Mouse (Mus musculus): Measurements from ENCODE around the gene Vill.

The Vill gene

DNA sequence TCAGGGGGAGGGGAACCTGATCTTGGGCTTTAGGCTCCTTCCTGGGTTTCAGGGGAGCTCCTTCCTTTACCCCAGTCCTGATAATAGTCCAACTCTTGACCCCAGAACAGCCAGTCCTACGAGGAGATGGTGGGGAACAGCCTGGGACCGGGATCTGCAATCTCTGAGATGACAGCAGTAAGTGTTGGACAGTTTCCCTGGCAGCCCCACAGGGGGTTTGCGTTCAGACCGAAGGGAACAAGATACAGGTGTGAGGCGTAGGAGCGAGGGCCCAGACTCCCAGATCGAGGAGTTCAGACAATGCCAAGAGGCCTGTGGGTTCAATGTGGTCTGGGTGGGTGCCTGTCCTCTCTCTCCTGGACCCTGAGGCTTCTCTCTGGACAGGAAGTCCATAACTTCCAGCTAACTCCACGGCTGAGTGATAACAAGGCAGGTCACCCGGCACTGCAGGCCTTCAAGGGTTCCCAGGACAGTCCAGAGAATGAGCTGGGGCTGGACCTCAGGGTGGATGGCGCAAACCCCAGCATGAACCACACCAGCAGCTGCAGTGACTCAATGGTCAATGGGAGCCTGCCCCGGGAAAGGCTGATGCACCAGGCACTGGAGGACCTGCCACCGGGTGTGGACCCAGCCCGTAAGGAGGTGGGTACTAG lies 17.7 kb downstream of the Vill start:
- in situ Hi-C loops (cut with MboI; ENCODE audit: unreplicated experiment in 2 of 2), result no loop called here

DNA sequence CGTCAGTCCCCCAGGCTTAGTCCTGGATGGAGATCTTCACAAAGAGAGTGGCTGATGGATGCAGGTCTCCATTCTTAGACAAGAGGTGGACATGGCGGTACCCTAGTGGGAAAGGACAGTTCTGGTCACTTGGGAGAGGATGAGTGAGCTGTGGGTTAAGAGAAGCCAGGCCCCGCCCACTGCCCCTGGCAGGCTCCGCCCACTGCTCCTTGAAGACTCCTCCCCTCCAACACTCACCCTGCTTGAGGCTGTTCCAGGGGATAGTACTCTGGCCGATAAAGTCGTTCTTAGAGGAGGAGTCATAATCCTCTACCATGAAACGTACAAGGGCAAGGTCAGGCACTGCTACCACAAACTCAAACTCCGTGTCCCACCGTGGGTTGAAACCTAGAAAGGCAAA lies 19.2 kb downstream of the Vill start:
- in situ Hi-C loops (cut with MboI; ENCODE audit: unreplicated experiment in 2 of 2), result no loop called here

DNA sequence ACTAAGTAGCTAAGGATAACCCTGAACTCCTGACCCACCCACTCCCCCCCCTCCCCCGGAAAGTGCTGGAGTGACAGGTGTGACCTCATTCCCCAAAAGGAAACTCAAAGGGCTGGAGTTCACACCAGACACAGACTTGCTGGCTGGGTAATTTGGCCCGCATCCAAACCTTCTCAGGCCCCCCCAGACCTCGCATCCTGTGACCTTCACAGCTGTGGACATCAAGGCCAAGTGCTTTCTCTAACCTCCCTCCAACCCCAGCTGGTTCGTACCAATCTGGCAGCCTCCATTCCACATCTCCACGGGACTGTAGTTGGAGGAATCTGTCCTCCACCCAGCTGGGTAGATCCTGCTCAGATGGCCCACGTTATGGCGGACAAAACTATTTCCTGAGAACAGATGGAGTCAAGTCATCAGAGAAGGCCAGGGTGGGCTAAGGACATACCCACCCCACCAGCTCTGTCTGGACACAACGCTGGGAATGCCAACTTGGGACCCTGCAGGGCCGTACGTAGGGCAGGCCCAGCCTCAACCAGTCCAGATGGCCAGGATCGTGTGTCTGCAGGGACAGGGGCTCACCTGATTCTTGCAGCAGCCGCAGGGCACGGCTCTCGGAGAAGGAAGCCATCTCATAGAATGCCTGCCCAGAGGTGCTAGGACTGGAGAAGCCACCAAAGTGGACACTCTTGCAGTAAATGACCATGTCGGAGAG lies 20.8 kb downstream of the Vill start:
- in situ Hi-C loops (cut with MboI; ENCODE audit: unreplicated experiment in 2 of 2), result no loop called here

DNA sequence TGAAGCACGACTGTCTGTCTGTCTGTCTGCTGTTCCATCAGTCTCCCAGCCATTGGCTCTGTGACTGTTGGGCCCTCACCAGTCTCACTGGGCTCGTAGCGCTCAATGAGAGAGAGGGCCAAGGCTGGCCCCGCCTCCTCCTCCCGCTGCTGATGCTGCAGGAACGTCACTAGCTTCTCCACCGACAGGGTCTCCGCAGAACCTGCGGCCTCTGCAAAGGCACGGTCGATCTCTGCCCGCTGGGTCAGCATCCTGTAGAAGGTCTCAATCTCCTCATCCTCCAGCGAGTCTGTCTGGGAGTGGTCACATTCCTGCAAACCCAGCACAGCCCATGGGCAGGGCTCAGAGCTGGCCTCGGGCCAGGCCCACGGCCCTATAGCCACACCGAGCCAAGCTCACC lies 23.1 kb downstream of the Vill start:
- in situ Hi-C loops (cut with MboI; ENCODE audit: unreplicated experiment in 2 of 2), result no loop called here

DNA sequence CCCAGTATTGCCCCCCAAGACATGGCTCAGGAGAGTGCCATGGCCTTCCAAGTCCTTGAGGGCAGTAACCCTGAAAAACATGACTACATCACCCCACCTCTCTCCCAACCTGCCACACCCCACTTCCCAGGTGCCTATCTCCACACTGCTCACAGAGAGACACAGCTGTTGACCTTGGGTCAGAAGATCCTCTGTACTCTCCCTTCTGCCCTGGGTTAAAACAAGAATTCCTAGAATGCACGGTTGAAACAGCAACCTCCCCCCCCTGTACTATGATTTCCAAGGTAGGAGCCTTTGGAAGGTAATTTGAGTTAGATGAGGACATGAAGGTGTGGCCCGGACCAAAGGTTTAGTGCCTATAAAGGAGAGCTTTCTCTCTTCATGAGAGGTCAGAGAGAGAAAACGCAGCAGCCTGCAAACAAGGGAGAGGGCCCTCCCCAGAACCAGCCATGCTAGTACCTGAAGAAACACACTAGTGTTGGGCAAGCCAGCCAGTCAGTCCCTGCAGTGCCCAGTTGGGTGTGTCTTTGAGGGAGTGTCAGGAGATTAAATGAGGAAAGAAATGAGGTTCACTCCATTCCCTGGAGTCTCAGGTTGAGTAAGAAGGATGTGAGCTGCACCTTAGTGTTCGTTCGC lies 27.6 kb downstream of the Vill start:
- in situ Hi-C loops (cut with MboI; ENCODE audit: unreplicated experiment in 2 of 2), result no loop called here

DNA sequence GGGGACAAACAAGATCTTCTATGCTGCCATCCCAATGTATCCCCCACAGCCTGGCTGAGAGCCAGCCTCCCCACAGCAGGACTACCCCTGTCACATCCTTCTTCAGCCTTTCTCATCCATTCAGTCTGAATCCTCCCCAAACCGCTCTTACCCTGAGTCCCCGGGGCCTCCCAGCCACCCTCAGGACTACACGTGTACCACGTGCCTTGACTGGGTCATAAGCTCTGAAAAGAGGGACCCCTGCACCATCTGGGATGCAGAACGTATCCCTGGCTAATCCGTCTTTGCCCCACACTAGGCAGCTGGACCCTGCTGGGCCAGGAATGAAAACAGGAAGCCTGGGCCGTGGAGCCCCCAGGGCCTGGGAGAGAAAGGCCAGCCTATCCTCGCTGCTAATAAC lies 29.5 kb downstream of the Vill start:
- in situ Hi-C loops (cut with MboI; ENCODE audit: unreplicated experiment in 2 of 2), result no loop called here

DNA sequence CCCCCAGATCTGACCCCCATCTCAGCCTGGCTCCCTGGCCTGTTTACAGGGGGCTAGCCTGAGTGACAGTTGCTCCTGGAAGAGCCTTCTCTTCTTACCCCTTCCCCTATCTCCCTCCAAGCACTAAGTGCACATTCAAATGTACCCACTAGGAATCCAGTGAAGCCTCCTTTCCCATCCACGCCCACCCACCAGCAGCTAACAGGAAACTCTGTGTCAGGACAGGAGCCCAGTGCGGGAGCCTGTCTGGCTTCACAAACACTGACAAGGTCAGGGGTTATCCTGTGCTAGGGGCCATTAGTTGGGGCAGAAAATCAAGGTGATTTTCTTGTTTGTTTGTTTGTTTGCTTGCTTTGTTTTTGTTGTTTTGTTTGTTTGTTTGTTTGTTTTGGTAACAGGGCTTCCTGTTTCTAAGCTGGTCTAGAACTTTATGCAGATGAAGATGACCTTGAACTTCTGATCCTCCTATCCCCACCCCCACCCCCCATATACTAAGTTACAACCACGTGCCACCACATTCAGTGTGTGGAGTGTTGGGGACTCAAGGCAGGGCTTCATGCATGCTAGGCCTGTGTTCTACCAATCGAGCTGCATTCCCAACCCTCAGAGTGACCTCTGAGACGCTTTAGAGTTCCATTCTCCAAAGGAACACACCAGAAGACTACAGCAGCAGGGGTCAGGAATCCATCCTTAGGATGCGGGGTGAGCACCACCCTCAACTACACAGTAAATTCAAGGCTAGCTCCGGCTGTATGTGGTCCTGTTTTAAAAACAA lies 30.3 kb downstream of the Vill start:
- in situ Hi-C loops (cut with MboI; ENCODE audit: unreplicated experiment in 2 of 2), result no loop called here

DNA sequence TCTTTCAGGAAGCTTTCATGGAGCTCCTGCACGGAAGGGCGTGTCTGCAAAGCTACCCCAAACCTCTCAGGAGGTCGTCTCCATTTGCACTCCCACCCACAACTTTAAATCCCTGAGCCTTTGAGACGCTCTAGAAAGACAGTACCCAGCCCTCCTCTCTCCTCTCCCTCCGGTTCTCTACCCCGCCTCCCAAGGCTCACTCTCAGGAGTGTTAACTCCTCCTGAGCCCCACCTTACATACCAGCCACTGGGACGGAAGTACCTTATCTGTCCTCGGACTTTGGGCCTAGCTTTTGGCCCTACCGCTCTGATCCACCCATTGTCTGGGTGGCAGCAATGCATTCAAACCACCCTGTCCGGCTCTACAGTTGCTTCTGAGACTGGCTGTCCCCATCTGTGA lies 31.4 kb downstream of the Vill start:
- in situ Hi-C loops (cut with MboI; ENCODE audit: unreplicated experiment in 2 of 2), result no loop called here

DNA sequence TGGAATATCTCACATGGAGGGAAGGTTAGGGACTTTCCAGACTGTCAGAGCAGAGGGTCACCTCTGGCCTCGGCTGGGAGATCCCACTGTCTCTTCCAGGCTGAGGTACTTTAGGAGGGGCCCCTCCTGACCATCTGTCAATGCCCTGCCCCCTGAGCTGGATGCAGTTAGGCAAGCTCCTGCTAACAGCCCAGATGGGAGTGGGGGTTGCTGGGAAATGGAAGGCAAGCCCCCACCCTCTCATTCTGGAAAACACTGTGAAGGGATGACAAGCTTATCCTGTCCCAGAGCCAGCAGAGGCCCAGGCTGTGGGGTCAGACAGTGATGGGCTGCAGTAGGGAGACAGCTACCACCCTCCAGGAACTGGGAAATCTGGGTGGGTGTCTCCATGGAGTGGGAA lies 33.9 kb downstream of the Vill start:
- in situ Hi-C loops (cut with MboI; ENCODE audit: unreplicated experiment in 2 of 2), result no loop called here

DNA sequence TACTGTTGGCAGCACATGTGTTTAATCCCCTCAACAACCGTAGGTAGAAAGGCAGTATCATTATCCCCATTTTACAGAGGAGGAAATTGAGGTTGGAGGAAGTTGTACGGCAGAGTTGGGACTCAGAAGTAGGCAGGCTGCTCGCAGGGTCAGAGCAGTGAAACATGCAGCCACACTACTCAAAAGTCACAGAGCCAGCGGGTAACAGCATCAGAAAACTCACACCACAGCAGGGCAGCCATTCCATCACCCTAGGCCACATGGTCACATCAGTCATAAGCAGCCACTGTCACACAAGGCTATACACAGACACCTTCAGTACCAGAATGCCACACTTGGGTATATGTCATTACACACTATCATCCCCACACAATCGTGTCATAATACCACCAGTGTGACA lies 34.7 kb downstream of the Vill start:
- in situ Hi-C loops (cut with MboI; ENCODE audit: unreplicated experiment in 2 of 2), result no loop called here

DNA sequence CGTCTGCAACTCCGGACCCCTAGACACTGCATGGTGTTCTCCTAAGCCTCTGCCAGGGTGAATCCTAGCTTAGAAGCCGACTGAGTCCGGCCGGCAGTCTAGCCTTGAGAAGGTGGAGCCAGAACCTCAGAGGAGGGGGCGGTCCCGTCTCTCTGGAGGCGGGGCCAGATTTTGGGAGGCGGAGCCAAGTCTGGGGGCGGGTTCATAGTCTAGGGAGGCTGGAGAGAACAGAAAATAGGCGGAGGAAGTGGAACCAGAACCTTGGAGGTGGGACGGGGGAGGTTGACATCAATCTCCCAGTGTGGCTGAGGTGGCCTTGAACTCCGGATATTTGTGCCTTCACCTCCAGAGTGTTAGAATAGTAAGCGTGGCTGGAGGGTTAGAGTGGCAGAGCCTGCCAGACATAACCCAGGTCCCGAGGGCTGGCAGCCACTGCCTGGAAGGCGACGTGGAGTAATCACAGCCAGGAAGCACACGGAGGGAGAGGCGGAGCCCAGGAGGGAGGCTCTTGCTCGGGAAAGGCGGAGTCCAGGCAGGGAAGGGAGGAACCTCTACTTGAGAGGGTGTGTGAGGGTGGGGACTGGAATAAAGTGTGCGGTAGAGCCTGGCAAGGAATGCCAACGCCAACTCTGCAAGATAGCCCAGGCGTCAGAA lies 35.7 kb downstream of the Vill start:
- in situ Hi-C loops (cut with MboI; ENCODE audit: unreplicated experiment in 2 of 2), result no loop called here

DNA sequence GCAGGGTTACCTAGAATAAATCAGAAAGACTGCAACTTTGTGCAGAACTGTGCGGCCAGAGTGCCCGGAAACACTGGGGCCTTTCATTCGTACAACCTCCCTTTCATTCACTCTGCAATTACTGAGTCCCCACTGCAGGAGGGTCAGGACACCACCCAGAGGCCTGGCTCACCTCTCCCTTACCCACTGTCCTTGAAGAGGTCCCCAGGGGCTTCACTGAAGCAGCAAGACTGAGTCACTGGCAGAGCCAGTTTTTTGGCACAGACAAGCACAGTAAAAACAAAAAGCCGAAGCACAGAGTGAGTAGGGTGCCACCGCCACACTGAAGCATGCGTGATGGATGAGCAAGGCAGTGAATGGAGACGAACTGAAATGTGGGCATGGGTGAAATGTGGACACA lies 36.9 kb downstream of the Vill start:
- in situ Hi-C loops (cut with MboI; ENCODE audit: unreplicated experiment in 2 of 2), result no loop called here

DNA sequence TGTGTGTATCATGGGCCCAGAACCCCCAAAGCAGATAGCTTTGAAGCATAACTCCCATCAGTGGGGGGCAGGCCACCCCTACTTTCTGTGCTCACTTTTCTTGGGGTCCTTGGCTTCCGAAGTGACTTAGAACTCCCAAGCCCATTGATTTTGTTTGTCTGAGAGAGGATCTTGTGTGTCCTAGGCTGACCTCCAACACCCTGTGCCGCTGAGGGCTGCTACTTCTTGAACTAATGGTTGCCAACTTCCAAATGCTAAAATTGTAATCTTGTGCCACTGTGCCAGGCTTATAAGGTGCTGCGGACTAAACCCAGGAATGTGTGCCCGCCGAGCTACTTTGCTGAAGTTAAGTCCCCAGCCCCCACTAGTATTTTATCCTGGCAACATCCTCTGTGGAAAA lies 37.9 kb downstream of the Vill start:
- in situ Hi-C loops (cut with MboI; ENCODE audit: unreplicated experiment in 2 of 2), result no loop called here

DNA sequence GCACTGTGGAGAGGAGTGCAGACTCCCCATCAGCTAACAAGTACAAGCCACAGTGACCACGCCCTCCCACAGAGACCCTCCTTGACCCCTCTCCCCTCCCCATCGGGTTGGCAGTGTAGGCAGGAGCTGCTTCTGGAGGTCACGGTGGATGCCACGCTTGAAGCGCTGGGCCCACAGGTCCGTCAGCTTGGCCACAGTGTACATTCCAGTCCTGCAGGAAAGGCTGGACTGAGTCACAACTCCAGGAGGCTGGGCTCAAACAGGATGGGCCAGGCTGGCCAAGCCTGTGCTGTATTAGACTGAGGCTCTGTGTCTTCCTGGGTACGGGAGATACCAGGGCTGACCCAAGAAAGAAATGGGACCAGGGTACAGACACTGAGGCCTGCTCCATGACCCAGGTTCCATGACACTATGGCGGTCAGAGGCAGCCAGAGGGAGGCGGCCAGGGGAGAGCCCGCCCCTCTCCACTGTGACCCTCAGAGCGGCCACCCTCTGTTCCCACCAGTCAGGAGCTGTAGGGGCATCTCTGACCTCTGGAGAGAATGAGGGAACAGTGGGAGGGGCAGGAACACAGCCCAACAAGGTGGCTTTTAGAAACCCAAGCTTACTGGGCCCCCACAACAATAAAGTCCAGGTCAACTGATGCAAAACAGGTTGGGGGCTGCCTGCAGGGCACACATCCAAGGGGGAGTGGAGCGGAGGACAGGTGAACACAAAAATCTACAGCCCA lies 39.2 kb downstream of the Vill start:
- in situ Hi-C loops (cut with MboI; ENCODE audit: unreplicated experiment in 2 of 2), result no loop called here

DNA sequence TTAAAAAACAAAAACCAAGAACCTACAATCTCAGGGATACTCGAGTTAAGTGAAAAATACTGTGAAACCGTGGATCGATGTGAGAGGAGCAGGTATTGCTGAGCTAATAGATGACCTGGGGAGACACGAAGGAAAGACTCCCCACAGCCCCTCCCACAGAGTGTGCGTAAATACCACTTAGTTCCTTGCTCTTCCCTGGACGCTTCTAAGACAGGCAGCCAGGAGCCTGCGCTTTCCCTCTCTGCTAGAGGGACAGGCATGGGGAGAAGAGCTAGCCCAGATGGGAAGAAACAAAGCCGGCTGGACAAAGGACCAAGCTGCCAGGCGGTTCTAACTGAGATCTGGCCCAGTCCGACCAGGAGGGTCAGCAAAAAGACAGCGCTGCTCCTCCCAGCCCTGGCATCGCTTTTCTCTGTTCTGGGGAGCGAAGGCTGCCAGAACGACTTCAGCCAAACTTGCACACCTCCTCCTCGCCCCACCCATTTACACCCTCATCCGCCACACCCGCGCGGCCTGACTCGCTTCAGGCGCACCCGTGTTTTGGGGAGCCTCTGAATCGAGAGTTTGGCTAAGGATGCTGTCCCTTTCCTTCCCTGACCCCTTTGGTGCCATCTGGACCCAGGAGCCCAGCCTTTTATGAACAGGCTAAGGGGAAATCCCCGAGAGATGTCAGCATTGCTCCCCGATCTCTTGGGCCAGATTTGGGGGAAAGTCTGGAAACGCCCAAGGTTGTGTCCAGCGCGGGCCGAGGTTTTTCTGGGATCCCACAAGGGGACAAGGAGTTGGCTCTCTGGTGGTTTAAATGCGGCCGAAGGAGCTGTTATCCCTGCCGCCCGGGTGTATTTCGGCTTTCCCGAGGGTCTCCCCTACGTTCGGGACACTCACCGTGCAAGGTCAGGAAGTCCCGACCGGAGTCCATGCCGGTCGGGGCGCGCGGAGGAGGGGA lies 40.2 kb downstream of the Vill start:
- in situ Hi-C loops (cut with MboI; ENCODE audit: unreplicated experiment in 2 of 2), result no loop called here

DNA sequence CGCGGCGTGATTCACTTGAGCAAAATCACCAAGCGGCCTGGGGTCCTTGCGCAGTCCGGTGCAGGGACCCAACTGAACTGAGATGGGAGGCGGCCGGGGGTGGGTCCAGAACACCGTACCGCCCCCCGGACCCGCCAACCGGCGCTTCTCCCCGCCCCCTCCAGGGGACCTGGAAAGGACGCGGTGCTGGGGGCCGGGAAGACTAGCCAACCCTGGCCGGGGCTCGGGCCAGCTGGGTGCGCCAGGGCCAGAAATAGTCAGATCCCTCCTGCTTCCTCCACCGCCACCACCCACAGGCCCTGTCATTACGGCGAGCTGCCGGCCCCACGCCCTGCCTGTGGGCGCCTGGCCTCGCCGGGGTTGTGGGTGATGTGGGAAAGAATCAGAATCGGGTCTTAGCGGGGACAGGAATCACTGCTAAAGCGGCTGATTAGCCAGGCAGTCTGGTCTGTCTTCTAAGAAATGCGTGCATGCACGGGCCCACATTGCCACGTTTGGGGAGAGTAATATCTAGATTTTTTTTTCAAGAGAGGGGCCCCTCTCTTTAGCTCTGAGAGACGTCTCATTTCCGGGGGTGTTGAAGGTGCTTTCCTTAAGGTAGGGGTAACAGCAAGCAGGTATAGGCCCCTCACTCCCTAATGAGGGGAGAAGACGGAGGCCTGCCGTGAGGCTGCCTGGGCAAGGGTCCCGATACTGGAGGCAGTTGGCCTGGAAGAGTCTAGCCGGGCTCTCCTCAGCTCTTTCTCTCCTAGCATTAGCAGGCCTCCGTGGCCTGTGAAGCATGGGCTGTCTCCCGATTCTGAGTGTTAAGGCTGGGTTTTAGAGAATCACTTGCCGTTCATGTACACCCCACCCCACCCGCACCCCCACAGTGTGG lies 41.1 kb downstream of the Vill start, which contains the start of gene Plcd1:
TSS of gene Plcd1 (minus strand) at position 84 of the 877 bp plus-strand sequence.
- in situ Hi-C loops (cut with MboI; ENCODE audit: unreplicated experiment in 2 of 2), result no loop called here

DNA sequence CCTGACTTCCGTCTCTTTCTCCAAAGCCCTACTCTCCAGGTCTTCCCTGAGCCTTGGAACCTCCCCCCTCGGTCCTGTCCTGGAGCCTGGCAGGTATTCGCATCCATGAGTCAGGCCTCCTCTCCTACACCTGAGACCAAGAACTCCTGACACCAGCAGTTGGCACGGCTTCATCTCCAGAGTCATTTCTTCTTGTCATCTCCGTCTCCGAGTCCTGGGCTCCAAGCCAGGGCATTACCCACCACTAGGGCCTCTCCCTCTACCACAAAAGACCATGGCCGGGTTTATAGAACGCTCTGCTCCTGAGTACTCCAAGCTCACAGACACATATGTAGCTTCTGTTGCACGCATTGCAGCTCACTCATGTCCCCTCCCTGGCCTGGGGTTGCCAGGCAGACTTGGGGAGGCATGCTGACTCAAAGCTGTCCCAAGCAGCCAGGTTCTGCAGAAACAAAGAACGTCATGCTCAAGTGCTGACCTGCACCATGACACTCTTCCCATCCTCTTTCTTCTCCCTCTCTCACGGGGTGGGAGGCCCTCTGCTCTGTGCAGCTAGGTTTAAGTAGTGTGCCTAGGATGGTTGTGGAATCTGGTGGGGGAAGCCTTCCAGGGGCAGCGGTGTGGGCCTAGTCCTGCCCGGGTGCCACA lies 42.0 kb downstream of the Vill start:
- in situ Hi-C loops (cut with MboI; ENCODE audit: unreplicated experiment in 2 of 2), result no loop called here

All from v-Abl transformed pro-B cells (cell line).